Mouse (Mus musculus) 416B (cell line): ENCODE data around the gene Hk1.
A peak's percentile ranks its signal among the peaks of the same experiment; 100 is the strongest.

ENCODE experiments used
- DNase-seq: peaks from one replicate; pipeline ENCODE4 v3.0.0; 2011; ENCODE audit warnings: low read depth

The Hk1 gene

GRCm38 (mm10) chr10:62379808-62380207, at the start of gene Hk1:
TSS of gene Hk1 (minus strand) at chr10:62379908.
- DNase-seq: no peak

- no peak for DNase-seq
These were observed 45.6 kb upstream of the Hk1 start for GRCm38 (mm10) chr10:62425081-62425871.

GRCm38 (mm10) chr10:62422255-62422654, 42.5 kb upstream of the Hk1 start, which contains the start of gene Hkdc1:
TSS of gene Hkdc1 (minus strand) at chr10:62422491.
- no peak for DNase-seq

DNA sequence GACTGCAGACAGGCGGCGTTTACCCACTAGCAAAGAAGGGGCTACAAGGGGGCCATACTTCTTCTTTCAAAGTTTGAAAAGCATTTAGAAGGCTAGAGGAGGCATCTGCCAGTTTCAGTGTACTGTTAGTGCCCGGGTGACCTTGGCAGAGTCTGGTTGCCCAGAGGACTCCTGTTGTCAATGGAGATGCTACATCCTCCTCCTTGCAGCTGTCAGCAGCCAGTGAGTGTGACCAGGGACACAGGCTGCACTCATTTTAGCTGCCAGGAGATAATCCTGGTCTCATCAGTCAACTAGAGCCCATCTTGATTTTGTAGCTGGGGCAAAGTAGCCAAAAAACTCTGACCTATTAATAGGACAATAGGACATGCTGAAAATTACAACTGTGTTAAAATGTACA, 41.4 kb upstream of the Hk1 start:
- DNase-seq: no peak

GRCm38 (mm10) chr10:62420399-62420798, 40.7 kb upstream of the Hk1 start:
- DNase-seq: peak; percentile 57

DNA sequence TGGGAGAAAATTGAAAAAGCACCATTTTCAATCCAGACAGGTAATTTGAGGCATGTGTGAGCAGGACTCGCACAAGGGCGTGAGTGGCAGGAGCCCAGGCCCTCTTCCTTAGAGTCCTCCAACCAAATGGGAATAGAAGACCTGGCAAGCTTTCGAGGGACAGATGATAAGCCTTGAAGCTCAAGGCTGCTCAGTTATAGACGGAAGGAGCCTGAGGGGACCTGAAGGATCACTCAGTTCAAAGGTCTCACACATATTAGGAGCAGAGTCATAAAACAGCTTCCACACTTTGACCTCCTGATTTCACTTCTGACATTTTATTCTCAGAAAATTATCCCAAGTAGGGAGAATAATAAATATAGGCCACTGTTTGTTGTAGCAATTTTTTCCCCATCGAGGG, 39.7 kb upstream of the Hk1 start:
- no peak for DNase-seq

DNA sequence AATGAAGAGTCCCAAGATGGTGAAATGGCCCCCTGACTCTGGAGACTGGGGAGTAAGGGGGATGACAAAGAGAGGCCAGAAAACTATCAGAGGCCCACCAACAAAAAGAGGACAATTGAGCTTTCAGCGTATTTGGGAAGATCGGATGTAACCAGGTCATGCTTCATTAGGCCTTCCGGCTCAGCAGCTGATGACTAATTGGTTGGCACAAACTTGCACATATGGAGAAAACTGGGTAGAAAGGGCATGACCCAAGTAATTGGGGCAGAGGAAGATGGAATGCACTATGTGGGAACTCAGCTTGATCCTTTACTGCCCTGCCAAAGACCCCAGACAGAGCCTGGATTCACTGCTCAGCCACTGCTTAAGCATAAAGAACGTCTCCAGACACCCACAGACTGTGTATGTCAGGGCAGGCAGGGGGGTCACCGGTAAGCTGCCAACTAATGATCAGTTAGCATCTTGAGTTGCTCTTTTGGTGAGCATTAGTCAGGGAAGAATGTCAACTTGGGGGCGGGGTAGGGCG, 39.2 kb upstream of the Hk1 start:
- DNase-seq: no peak

GRCm38 (mm10) chr10:62413606-62413982, 33.9 kb upstream of the Hk1 start:
- DNase-seq: peak; percentile 88

DNA sequence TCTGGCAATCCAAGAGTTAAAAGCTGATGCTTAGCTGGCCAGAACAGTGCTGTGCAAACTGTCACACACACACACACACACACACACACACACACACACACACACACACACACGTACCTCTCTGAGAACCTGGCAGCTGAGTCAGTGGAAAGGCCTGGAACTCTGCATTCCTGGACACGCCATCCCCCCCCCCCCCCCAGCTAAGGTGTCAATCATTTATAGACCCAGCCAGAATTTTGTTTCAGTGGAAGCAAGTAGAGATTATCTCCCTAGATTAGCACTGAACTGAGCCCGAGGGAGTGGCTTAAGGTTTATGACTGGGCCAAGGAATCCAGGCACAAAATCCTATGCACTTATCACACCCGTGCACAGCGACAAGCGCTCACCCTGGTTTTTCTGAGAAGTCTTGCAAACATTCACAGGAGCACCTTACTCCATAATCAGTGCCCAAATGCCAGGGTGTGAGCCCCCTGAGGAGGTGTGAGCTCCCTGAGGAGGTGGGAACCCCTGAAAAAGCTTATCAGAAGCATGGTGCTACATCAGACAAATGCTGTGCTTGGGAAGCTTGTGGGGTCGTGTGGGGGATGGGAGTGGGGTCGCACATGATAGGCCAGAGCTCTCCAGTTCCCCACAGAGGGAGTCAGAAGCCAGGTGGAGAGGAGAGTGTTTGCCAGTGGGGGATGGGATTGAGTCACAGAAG, 33.3 kb upstream of the Hk1 start:
- DNase-seq: peak; percentile 52

GRCm38 (mm10) chr10:62411431-62412410, 32.0 kb upstream of the Hk1 start:
- no peak for DNase-seq

- DNase-seq: peak; percentile 75
These were observed 31.2 kb upstream of the Hk1 start for GRCm38 (mm10) chr10:62410943-62411342.

DNA sequence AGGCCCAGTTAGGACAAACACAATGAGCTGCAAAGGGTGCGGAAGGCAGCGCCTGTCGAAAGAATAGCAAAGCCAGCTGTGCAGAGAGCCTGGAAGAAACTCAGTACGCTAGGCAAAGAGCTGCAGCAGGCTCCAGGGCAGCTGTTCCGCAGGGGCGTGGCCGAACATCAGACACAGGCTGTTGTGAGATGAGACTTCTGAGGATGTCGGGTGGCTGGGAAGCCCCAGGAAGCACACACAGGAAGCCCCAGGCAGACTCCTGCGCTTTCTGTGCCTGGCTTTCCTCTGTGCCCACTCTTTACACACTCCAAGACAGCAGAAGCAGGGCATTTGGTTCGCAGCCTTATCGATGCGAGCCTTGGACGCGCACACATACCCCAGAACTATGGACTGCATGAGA, 25.2 kb upstream of the Hk1 start:
- no peak for DNase-seq

DNA sequence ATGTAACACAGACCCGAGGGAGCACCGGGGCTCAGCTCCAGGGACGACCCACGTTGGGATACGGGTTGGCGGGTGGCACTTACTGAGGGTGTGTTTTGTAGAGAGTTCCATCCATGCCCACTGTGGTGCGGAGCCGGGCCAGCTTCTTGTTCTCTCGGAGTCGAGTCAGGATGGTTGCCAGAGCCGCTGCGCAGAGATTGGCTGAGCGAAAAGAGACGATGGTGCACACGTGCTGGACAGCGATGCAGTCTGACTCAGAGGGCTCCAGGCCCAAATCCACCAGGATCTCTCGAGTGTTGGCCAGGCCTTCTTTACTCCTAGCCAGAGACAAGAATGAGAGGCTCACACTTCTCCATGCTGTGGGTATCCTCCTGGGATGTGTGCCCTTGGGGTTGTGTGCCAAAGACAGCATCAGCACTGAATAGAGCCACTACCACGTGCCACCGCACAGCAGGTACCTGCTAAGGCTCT, 22.0 kb upstream of the Hk1 start:
- DNase-seq: no peak

DNA sequence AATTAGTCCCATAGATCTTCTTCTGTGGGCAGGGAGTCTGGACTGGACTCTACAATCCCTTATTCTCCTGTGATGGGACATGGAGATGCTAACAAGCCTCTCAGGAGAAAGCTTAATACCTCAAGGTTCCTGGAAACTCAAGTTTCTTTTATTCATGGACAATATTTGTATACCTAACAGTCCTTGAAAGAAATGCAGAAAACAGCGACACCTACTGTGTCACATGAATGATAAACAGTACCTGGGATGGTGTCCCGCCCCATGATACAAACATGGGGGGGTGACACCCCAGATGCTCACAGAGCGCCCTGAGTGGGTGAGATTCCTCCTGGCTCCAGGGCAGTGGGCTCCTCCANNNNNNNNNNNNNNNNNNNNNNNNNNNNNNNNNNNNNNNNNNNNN, 3.3 kb upstream of the Hk1 start:
- DNase-seq: peak; percentile 63

GRCm38 (mm10) chr10:62380936-62381335, 1.2 kb upstream of the Hk1 start:
- DNase-seq: peak; percentile 57

DNA sequence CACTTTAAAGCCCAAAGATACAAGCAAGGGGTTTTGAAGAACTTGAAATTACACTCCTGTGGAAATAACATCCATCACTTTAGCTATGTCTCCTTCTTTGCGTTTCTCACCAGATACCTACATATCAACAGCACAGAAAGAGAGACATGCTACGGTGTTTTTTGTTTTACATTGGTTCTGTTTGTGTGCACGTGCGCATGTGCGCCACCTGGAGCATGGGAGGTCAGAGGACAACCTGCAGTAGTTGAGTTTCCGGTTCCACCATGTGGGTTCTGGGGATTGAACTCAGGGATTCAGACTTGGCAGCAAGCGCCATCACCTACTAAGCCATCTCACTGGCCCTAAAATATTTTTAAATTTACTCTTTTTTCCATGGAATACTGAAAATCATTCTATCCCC, 20.9 kb downstream of the Hk1 start:
- peak; percentile 42 for DNase-seq

- no peak for DNase-seq
These were observed 23.5 kb downstream of the Hk1 start for GRCm38 (mm10) chr10:62356105-62356730.

DNA sequence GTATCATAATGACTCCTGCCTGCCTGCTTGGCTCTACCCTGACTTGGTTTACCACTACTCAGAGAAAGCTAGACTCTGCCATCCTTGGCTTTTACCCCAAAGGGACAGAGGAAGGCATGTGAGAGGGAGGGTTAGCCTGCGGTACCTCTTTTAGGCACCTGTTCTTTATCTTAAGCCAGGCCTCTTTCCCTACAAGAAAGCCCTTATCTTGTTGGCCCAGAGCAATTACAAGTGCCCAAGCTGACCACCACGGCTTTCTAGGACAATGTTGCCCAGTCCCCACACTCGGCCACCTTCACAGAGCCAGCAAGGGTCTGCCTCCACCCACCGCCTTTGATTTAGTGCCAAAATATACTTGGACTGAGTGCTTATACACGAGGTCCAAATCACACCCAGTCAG, 34.6 kb downstream of the Hk1 start:
- DNase-seq: no peak

GRCm38 (mm10) chr10:62344004-62344752, 35.5 kb downstream of the Hk1 start:
- DNase-seq: no peak

DNA sequence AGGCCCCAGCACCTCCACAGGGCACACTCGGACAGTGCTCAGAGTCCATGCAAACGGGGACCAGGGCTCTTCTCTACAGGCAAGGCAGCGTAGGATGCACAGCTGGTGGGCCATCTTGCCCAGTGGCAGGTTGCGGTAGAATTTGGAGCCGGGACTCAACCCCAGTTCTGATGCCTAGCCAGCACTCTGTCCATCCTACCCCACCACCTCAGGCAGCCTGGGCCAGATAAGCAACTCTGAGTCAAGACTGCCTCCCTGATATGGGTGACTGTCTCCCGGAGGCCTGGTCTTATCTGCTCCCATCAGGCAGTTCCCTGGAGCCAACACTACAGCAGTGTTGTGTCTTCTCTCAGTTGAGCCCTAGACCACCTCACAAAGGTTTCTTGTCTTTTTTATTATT, 37.2 kb downstream of the Hk1 start:
- DNase-seq: no peak

DNA sequence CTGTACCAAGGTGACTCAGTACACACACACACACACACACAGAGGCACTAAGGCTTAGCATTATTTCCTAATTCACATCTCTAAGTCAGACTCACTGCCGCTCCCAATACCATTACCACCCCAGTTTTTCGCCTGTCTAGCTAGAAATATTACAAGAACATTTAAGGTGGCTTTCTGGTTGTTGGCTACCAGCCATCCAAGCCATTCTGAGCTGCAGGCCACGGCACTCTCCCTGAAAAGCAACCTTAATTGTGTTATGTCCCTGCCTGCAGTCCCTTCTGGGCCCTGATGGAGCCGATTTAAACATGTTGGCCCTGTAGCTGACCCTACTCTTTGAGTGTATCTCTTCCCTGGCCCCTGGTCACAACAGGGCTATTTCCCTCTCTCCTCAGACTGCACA, 37.8 kb downstream of the Hk1 start:
- no peak for DNase-seq
